Mouse (Mus musculus) left cerebral cortex, adult 2 months (tissue): ENCODE measurements around the gene Prpf40a. TPM values are rescaled to one million over a fixed set of nuclear protein-coding genes. Genes with fewer than 3 reads are reported as not detected.

Source experiments
- DNase-seq, 2 experiments: peaks; one replicate each; pipeline ENCODE4 v3.0.0; 2021 to 2022; ENCODE audit warnings: low spot score in 2 of 2, mixed read lengths in 1 of 2; ENCODE audit errors: extremely low spot score in 1 of 2
- H3K27ac ChIP-seq: fragments of 200-600 bp; 2 replicates; pipeline ENCODE4 v1.8.1; 2022
- H3K4me3 ChIP-seq: fragments of 200-600 bp; 2 replicates; pipeline ENCODE4 v1.8.1; 2022
- CTCF ChIP-seq: fragments of 200-600 bp; IDR thresholded peaks from 2 replicates; pipeline ENCODE4 v1.8.1; 2022; ENCODE audit warnings: antibody characterized with exemption, mild to moderate bottlenecking, moderate library complexity
- intact Hi-C: fragments of 180-260 bp; cut with DNase I; formaldehyde crosslinking; loops from one replicate; pipeline ENCODE4 v1.15.1; 2025
- total RNA-seq, 2 experiments: library from RNA; stranded (reverse); gene quantifications; 2 replicates each; pipeline ENCODE4 v1.2.3; 2021

Gene Prpf40a
- total RNA-seq, 2 experiments from 2014 or later, result 35.3 to 38.8 TPM

GRCm38 (mm10) chr2:53101885-53102740 lies 89.0 kb downstream of the Prpf40a start:
- H3K27ac ChIP-seq, result no peak overlapping the region
- DNase-seq, result no peak
- no peak for TF ChIP-seq CTCF
- intact Hi-C loops, result loop anchor here (5.0 kb wide), 1 partner anchor 345 kb away; no protein-coding TSS in a partner anchor
- no peak overlapping the region for H3K4me3 ChIP-seq

GRCm38 (mm10) chr2:53100093-53100492 lies 91.0 kb downstream of the Prpf40a start:
- intact Hi-C loops, result loop anchor here (5.0 kb wide), 1 partner anchor 343 kb away; no protein-coding TSS in a partner anchor
- no peak for DNase-seq
- Histone ChIP-seq H3K4me3 (no peak overlapping the region), H3K27ac (no peak overlapping the region)
- TF ChIP-seq CTCF, result no peak; the same call in 1 of the 2 replicates

- TF ChIP-seq CTCF, result no peak
- intact Hi-C loops, result no loop called here
- Histone ChIP-seq H3K27ac (no peak overlapping the region), H3K4me3 (no peak overlapping the region)
- no peak for DNase-seq
Measured at GRCm38 (mm10) chr2:53095489-53095888, 95.6 kb downstream of the Prpf40a start.

- intact Hi-C loops, result no loop called here
- Histone ChIP-seq H3K4me3 (no peak overlapping the region), H3K27ac (no peak overlapping the region)
- no peak for TF ChIP-seq CTCF
- no peak for DNase-seq
Measured at GRCm38 (mm10) chr2:53095031-53095430, 96.1 kb downstream of the Prpf40a start.

DNA sequence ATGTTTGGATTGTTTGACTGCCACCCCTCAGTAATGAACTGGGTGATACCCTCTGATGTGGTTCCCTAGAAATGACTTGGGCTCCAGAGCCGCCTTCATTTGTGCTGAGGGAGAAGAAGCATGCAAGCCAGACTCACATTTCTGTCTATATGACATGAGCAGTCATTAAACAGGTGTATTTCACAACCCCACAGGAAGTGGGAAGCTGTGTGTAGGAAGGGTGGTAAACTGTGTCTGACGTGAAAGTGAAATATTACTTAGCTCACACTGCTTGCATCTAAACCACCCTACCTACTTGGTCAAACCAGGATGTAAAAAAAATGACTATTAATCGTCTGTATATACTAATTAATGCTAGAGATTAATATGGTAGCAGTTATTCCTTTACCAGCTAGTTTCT lies 102.3 kb downstream of the Prpf40a start:
- no peak overlapping the region for H3K4me3 ChIP-seq
- no peak for DNase-seq
- no peak for TF ChIP-seq CTCF
- no peak overlapping the region for H3K27ac ChIP-seq
- intact Hi-C loops, result loop anchor here (10.0 kb wide), 1 partner anchor 464 kb away; no protein-coding TSS in a partner anchor

DNA sequence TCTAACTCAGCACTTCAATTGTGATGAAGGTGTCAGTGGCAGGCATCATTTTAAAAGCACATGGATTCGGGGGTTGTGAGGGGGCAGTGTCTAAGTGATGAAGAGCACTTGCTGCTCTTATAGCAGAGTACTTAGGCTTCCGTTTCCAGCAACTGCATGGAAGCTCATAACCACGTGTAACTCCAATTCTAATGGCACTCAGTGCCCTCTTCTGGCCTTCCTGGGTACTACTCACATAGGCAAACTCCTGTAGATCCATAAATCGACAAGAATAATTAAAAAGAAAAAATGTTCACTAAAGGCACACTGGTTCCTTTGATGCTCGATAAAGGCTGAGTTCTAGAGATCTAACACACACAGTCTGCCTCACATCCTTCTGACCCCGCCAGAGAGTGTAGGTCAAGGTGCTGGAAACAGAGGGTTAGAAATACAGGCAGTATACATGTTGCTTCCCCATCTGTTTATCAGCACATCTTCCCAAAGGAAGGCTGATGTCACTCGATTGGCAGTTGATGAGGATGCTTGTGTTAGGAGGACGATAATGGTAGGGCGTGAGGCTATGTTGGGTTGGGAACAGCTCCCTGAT lies 105.4 kb downstream of the Prpf40a start:
- intact Hi-C loops, result loop anchor here (1.0 to 10.0 kb wide), 2 partner anchors 324 to 461 kb away; no protein-coding TSS in a partner anchor

More for the DNA sequence above, 105.4 kb downstream of the Prpf40a start:
- TF ChIP-seq CTCF, result peak; percentile 69
- H3K4me3 ChIP-seq, result no peak overlapping the region
- H3K27ac ChIP-seq, result no peak overlapping the region
- DNase-seq, result peak; percentile 31 to 58

Other genes starting within 250 kb of the Prpf40a start
- 10 to 100 TPM; 11.7 to 12.3 TPM for gene Arl6ip6, start 442 bp upstream of the Prpf40a start, total RNA-seq